Mouse (Mus musculus): ENCODE measurements around the gene Gm49358. TPM values are rescaled to one million over a fixed set of nuclear protein-coding genes. Genes with fewer than 3 reads are reported as not detected.

The Gm49358 gene
- polyA plus RNA-seq, 1 experiment from 2014 or later: not detected

- Histone ChIP-seq H3K27me3 (replicated peaks; ENCODE audit: control insufficient read depth, insufficient read depth, low read length) (no peaks in the 10 kb centered on the region), H3K4me3 (ENCODE audit: low read depth, low read length) (no peak overlapping the region), H3K4me2 (replicated peaks; ENCODE audit: low read depth) (no peak overlapping the region), H3K9me3 (ENCODE audit: control insufficient read depth) (no peaks in the 10 kb centered on the region), H3K4me1 (replicated peaks; ENCODE audit: control insufficient read depth, insufficient read depth, low read length) (no peaks in the 10 kb centered on the region), H3K9ac (ENCODE audit: low read depth, low read length) (no peak overlapping the region), H3K27ac (ENCODE audit: low read depth, low read length) (no peak overlapping the region), H3K36me3 (ENCODE audit: control insufficient read depth, insufficient read depth) (no peaks in the 10 kb centered on the region)
- 93% methylated on average over 9 of the region's 9 CpGs for WGBS
- no peak for ATAC-seq
- TF ChIP-seq CTCF (IDR thresholded peaks at IDR 0.05; ENCODE audit: low read depth): no peak
Measured at GRCm38 (mm10) chr10:86794794-86795535, 31.2 kb downstream of the Gm49358 start.

- no peak for TF ChIP-seq CTCF (IDR thresholded peaks at IDR 0.05; ENCODE audit: low read depth)
- no peak overlapping the region for H3K4me3 ChIP-seq (ENCODE audit: low read depth, low read length)
- no peaks in the 10 kb centered on the region for H3K4me1 ChIP-seq (replicated peaks; ENCODE audit: control insufficient read depth, insufficient read depth, low read length)
- H3K4me2 ChIP-seq (replicated peaks; ENCODE audit: low read depth): no peak overlapping the region
- H3K36me3 ChIP-seq (ENCODE audit: control insufficient read depth, insufficient read depth): no peaks in the 10 kb centered on the region
- no peak for ATAC-seq
- no peak overlapping the region for H3K27ac ChIP-seq (ENCODE audit: low read depth, low read length)
- WGBS: 96% methylated on average over 5 of the region's 5 CpGs
- H3K9me3 ChIP-seq (ENCODE audit: control insufficient read depth): no peaks in the 10 kb centered on the region
- no peak overlapping the region for H3K9ac ChIP-seq (ENCODE audit: low read depth, low read length)
- H3K27me3 ChIP-seq (replicated peaks; ENCODE audit: control insufficient read depth, insufficient read depth, low read length): no peaks in the 10 kb centered on the region
Measured at GRCm38 (mm10) chr10:86796073-86796741, 32.4 kb downstream of the Gm49358 start.

- no peak overlapping the region for H3K27ac ChIP-seq (ENCODE audit: low read depth, low read length)
- H3K4me2 ChIP-seq (replicated peaks; ENCODE audit: low read depth): no peak overlapping the region
- no peak overlapping the region for H3K9ac ChIP-seq (ENCODE audit: low read depth, low read length)
- no peak for TF ChIP-seq CTCF (IDR thresholded peaks at IDR 0.05; ENCODE audit: low read depth)
- no peaks in the 10 kb centered on the region for H3K9me3 ChIP-seq (ENCODE audit: control insufficient read depth)
- H3K4me3 ChIP-seq (ENCODE audit: low read depth, low read length): no peak overlapping the region
- 95% methylated on average over 1 of the region's 1 CpGs for WGBS
- H3K36me3 ChIP-seq (ENCODE audit: control insufficient read depth, insufficient read depth): no peaks in the 10 kb centered on the region
- H3K27me3 ChIP-seq (replicated peaks; ENCODE audit: control insufficient read depth, insufficient read depth, low read length): no peaks in the 10 kb centered on the region
- no peak for ATAC-seq
- no peaks in the 10 kb centered on the region for H3K4me1 ChIP-seq (replicated peaks; ENCODE audit: control insufficient read depth, insufficient read depth, low read length)
Measured at GRCm38 (mm10) chr10:86807362-86807761, 43.6 kb downstream of the Gm49358 start.

- TF ChIP-seq CTCF (IDR thresholded peaks at IDR 0.05; ENCODE audit: low read depth): no peak
- Histone ChIP-seq H3K4me2 (replicated peaks; ENCODE audit: low read depth) (no peak overlapping the region), H3K4me3 (ENCODE audit: low read depth, low read length) (no peak overlapping the region), H3K27ac (ENCODE audit: low read depth, low read length) (no peak overlapping the region), H3K4me1 (replicated peaks; ENCODE audit: control insufficient read depth, insufficient read depth, low read length) (no peaks in the 10 kb centered on the region), H3K27me3 (replicated peaks; ENCODE audit: control insufficient read depth, insufficient read depth, low read length) (no peaks in the 10 kb centered on the region), H3K9me3 (ENCODE audit: control insufficient read depth) (no peaks in the 10 kb centered on the region), H3K9ac (ENCODE audit: low read depth, low read length) (no peak overlapping the region), H3K36me3 (ENCODE audit: control insufficient read depth, insufficient read depth) (no peaks in the 10 kb centered on the region)
- WGBS: 89% methylated on average over 15 of the region's 15 CpGs
- no peak for ATAC-seq
Measured at GRCm38 (mm10) chr10:86808013-86808758, 44.4 kb downstream of the Gm49358 start.

GRCm38 (mm10) chr10:86810000-86810399 lies 46.2 kb downstream of the Gm49358 start:
- WGBS: 86% methylated on average over 9 of the region's 9 CpGs
- H3K4me3 ChIP-seq (ENCODE audit: low read depth, low read length): no peak overlapping the region
- H3K36me3 ChIP-seq (ENCODE audit: control insufficient read depth, insufficient read depth): no peaks in the 10 kb centered on the region
- TF ChIP-seq CTCF (IDR thresholded peaks at IDR 0.05; ENCODE audit: low read depth): no peak
- H3K27me3 ChIP-seq (replicated peaks; ENCODE audit: control insufficient read depth, insufficient read depth, low read length): no peaks in the 10 kb centered on the region
- no peak for ATAC-seq
- H3K9ac ChIP-seq (ENCODE audit: low read depth, low read length): no peak overlapping the region
- no peaks in the 10 kb centered on the region for H3K9me3 ChIP-seq (ENCODE audit: control insufficient read depth)
- H3K4me1 ChIP-seq (replicated peaks; ENCODE audit: control insufficient read depth, insufficient read depth, low read length): no peaks in the 10 kb centered on the region
- H3K27ac ChIP-seq (ENCODE audit: low read depth, low read length): no peak overlapping the region
- H3K4me2 ChIP-seq (replicated peaks; ENCODE audit: low read depth): no peak overlapping the region

- 90% methylated on average over 5 of the region's 5 CpGs for WGBS
- ATAC-seq: no peak
Measured at GRCm38 (mm10) chr10:86810612-86811011, 46.8 kb downstream of the Gm49358 start.

More at GRCm38 (mm10) chr10:86810612-86811011, 46.8 kb downstream of the Gm49358 start:
- H3K36me3 ChIP-seq (ENCODE audit: control insufficient read depth, insufficient read depth): no peaks in the 10 kb centered on the region
- no peak overlapping the region for H3K4me3 ChIP-seq (ENCODE audit: low read depth, low read length)
- H3K4me2 ChIP-seq (replicated peaks; ENCODE audit: low read depth): no peak overlapping the region
- no peak for TF ChIP-seq CTCF (IDR thresholded peaks at IDR 0.05; ENCODE audit: low read depth)
- no peak overlapping the region for H3K9ac ChIP-seq (ENCODE audit: low read depth, low read length)
- H3K27ac ChIP-seq (ENCODE audit: low read depth, low read length): no peak overlapping the region
- H3K27me3 ChIP-seq (replicated peaks; ENCODE audit: control insufficient read depth, insufficient read depth, low read length): no peaks in the 10 kb centered on the region
- H3K4me1 ChIP-seq (replicated peaks; ENCODE audit: control insufficient read depth, insufficient read depth, low read length): no peaks in the 10 kb centered on the region
- no peaks in the 10 kb centered on the region for H3K9me3 ChIP-seq (ENCODE audit: control insufficient read depth)
